Mouse (Mus musculus): ENCODE data around the gene Afap1.

The Afap1 gene

GRCm38 (mm10) chr5:35898114-35898513 is 5.0 kb downstream of the Afap1 start:
- no peak for DNase-seq (ENCODE audit: low spot score)

- DNase-seq (ENCODE audit: low spot score) = no peak
Observed at GRCm38 (mm10) chr5:35898994-35899393, 5.9 kb downstream of the Afap1 start.

- DNase-seq (ENCODE audit: low spot score) = no peak
Observed at GRCm38 (mm10) chr5:35900401-35901225, 7.5 kb downstream of the Afap1 start.

GRCm38 (mm10) chr5:35901226-35901809 is 8.2 kb downstream of the Afap1 start:
- DNase-seq (ENCODE audit: low spot score) = no peak

GRCm38 (mm10) chr5:35903456-35903855 is 10.3 kb downstream of the Afap1 start:
- no peak for DNase-seq (ENCODE audit: low spot score)

- DNase-seq (ENCODE audit: low spot score) = no peak
Observed at GRCm38 (mm10) chr5:35905283-35905682, 12.2 kb downstream of the Afap1 start.

GRCm38 (mm10) chr5:35907090-35907489 is 14.0 kb downstream of the Afap1 start:
- DNase-seq (ENCODE audit: low spot score) = no peak

GRCm38 (mm10) chr5:35907633-35908426 is 14.7 kb downstream of the Afap1 start:
- DNase-seq (ENCODE audit: low spot score) = peak; percentile 62

GRCm38 (mm10) chr5:35908626-35909443 is 15.7 kb downstream of the Afap1 start:
- DNase-seq (ENCODE audit: low spot score) = no peak

GRCm38 (mm10) chr5:35915629-35916300 is 22.6 kb downstream of the Afap1 start:
- DNase-seq (ENCODE audit: low spot score) = no peak

- DNase-seq (ENCODE audit: low spot score) = no peak
Observed at GRCm38 (mm10) chr5:35916666-35917065, 23.5 kb downstream of the Afap1 start.

- DNase-seq (ENCODE audit: low spot score) = no peak
Observed at GRCm38 (mm10) chr5:35918387-35918786, 25.3 kb downstream of the Afap1 start.

- no peak for DNase-seq (ENCODE audit: low spot score)
Observed at GRCm38 (mm10) chr5:35920076-35920475, 27.0 kb downstream of the Afap1 start.

GRCm38 (mm10) chr5:35920557-35920956 is 27.4 kb downstream of the Afap1 start:
- DNase-seq (ENCODE audit: low spot score) = no peak

- no peak for DNase-seq (ENCODE audit: low spot score)
Observed at GRCm38 (mm10) chr5:35921141-35921540, 28.0 kb downstream of the Afap1 start.

- peak; percentile 54 for DNase-seq (ENCODE audit: low spot score)
Observed at GRCm38 (mm10) chr5:35921595-35922254, 28.6 kb downstream of the Afap1 start.

GRCm38 (mm10) chr5:35923448-35923847 is 30.3 kb downstream of the Afap1 start:
- no peak for DNase-seq (ENCODE audit: low spot score)

GRCm38 (mm10) chr5:35925171-35925634 is 32.1 kb downstream of the Afap1 start:
- DNase-seq (ENCODE audit: low spot score) = no peak

GRCm38 (mm10) chr5:35926511-35926910 is 33.4 kb downstream of the Afap1 start:
- DNase-seq (ENCODE audit: low spot score) = no peak

GRCm38 (mm10) chr5:35931296-35931695 is 38.2 kb downstream of the Afap1 start:
- DNase-seq (ENCODE audit: low spot score) = no peak

- DNase-seq (ENCODE audit: low spot score) = no peak
Observed at GRCm38 (mm10) chr5:35933059-35933458, 39.9 kb downstream of the Afap1 start.
